Mouse (Mus musculus): ENCODE measurements around the gene Pygo2.
"Not testable (repeated sequence)": the region's sequence is repeated elsewhere in the genome, so short reads cannot be mapped to it uniquely, and the experiment has no call there.

Gene Pygo2

GRCm38 (mm10) chr3:89421002-89421774 lies 8.8 kb upstream of the Pygo2 start:
- DNase-seq (ENCODE audit: low spot score): peak; percentile 93

GRCm38 (mm10) chr3:89421810-89422473 lies 8.1 kb upstream of the Pygo2 start:
- DNase-seq (ENCODE audit: low spot score): peak; percentile 54

- DNase-seq (ENCODE audit: low spot score): no peak
These were observed 7.3 kb upstream of the Pygo2 start for GRCm38 (mm10) chr3:89422556-89423205.

- no peak for DNase-seq (ENCODE audit: low spot score)
These were observed 5.4 kb upstream of the Pygo2 start for GRCm38 (mm10) chr3:89424416-89425140.

GRCm38 (mm10) chr3:89425141-89425525 lies 4.9 kb upstream of the Pygo2 start:
- DNase-seq (ENCODE audit: low spot score): no peak

- DNase-seq (ENCODE audit: low spot score): no peak
These were observed 4.1 kb upstream of the Pygo2 start for GRCm38 (mm10) chr3:89425876-89426275.

GRCm38 (mm10) chr3:89429021-89429420 lies 993 bp upstream of the Pygo2 start:
- DNase-seq (ENCODE audit: low spot score): not testable (repeated sequence)

- DNase-seq (ENCODE audit: low spot score): no peak
These were observed 2.6 kb downstream of the Pygo2 start for GRCm38 (mm10) chr3:89432606-89433005.

GRCm38 (mm10) chr3:89434532-89434931 lies 4.5 kb downstream of the Pygo2 start:
- no peak for DNase-seq (ENCODE audit: low spot score)

GRCm38 (mm10) chr3:89435041-89435440 lies 5.0 kb downstream of the Pygo2 start:
- DNase-seq (ENCODE audit: low spot score): no peak

- no peak for DNase-seq (ENCODE audit: low spot score)
These were observed 6.4 kb downstream of the Pygo2 start, which contains the start of gene Pbxip1 for GRCm38 (mm10) chr3:89436176-89437113. TSS of gene Pbxip1 (plus strand) at chr3:89436706.

- peak; percentile 70 for DNase-seq (ENCODE audit: low spot score)
These were observed 7.3 kb downstream of the Pygo2 start for GRCm38 (mm10) chr3:89437269-89437668.

- DNase-seq (ENCODE audit: low spot score): no peak
These were observed 10.7 kb downstream of the Pygo2 start for GRCm38 (mm10) chr3:89440691-89441090.

GRCm38 (mm10) chr3:89448720-89449537 lies 18.9 kb downstream of the Pygo2 start:
- DNase-seq (ENCODE audit: low spot score): peak; percentile 91

GRCm38 (mm10) chr3:89449541-89449940 lies 19.5 kb downstream of the Pygo2 start:
- peak; percentile 90 for DNase-seq (ENCODE audit: low spot score)

- no peak for DNase-seq (ENCODE audit: low spot score)
These were observed 21.9 kb downstream of the Pygo2 start for GRCm38 (mm10) chr3:89451916-89452315.

GRCm38 (mm10) chr3:89454401-89455177 lies 24.6 kb downstream of the Pygo2 start, which contains the start of gene Pmvk:
TSS of gene Pmvk (plus strand) at chr3:89454541.
- DNase-seq (ENCODE audit: low spot score): peak; percentile 62

- no peak for DNase-seq (ENCODE audit: low spot score)
These were observed 25.8 kb downstream of the Pygo2 start for GRCm38 (mm10) chr3:89455786-89456285.
